Mouse (Mus musculus) erythroblast, embryonic 14.5 days (primary cell): Measurements from ENCODE around the gene Ephb1. TPM values are rescaled to one million over a fixed set of nuclear protein-coding genes. Genes with fewer than 3 reads are reported as not detected.

Source experiments
- H3K27me3 ChIP-seq: 2 replicates; pipeline ENCODE4 v1.6.1; 2012; ENCODE audit warnings: inconsistent platforms; ENCODE audit not compliant: control insufficient read depth
- H3K36me3 ChIP-seq: 2 replicates; pipeline ENCODE4 v1.6.1; 2012; ENCODE audit warnings: mild to moderate bottlenecking, inconsistent platforms; ENCODE audit not compliant: control insufficient read depth
- H3K4me1 ChIP-seq: 2 replicates; pipeline ENCODE4 v1.6.1; 2012; ENCODE audit warnings: inconsistent platforms; ENCODE audit not compliant: control insufficient read depth
- H3K4me3 ChIP-seq: replicated peaks from 2 replicates; pipeline ENCODE3; 2012; ENCODE audit warnings: moderate library complexity, mild to moderate bottlenecking, inconsistent platforms
- H3K9me3 ChIP-seq: 2 replicates; pipeline ENCODE4 v1.6.1; 2012; ENCODE audit warnings: low read length, inconsistent platforms, mixed read lengths; ENCODE audit not compliant: control insufficient read depth
- GATA1 ChIP-seq: IDR thresholded peaks from 2 replicates; pipeline ENCODE4 v1.6.1; 2012; ENCODE audit warnings: low read length, inconsistent platforms, mixed read lengths
- TAL1 ChIP-seq: IDR thresholded peaks from 3 replicates; pipeline ENCODE4 v1.6.1; 2012; ENCODE audit warnings: low read length, inconsistent platforms, mixed read lengths
- polyA plus RNA-seq: library from polyadenylated mRNA; stranded (reverse); fragments of >175 nt; gene quantifications from 2 replicates; pipeline ENCODE4 v1.2.3, GENCODE M21; 2012

Gene Ephb1
- polyA plus RNA-seq, 1 experiment: not detected

GRCm38 (mm10) chr9:102211296-102212035 is 143.0 kb downstream of the Ephb1 start:
- H3K4me1 ChIP-seq: no peaks in the 10 kb centered on the region
- no peak for TF ChIP-seq GATA1
- TF ChIP-seq TAL1: no peak
- H3K27me3 ChIP-seq: no peaks in the 10 kb centered on the region
- no peak overlapping the region for H3K4me3 ChIP-seq
- no peaks in the 10 kb centered on the region for H3K36me3 ChIP-seq
- no peaks in the 10 kb centered on the region for H3K9me3 ChIP-seq

- no peaks in the 10 kb centered on the region for H3K4me1 ChIP-seq
- H3K36me3 ChIP-seq: no peaks in the 10 kb centered on the region
- no peaks in the 10 kb centered on the region; the same call in 1 of the 2 replicates for H3K9me3 ChIP-seq
- TF ChIP-seq GATA1: no peak
- no peak for TF ChIP-seq TAL1
- no peak overlapping the region for H3K4me3 ChIP-seq
- H3K27me3 ChIP-seq: no peaks in the 10 kb centered on the region
Measured at GRCm38 (mm10) chr9:102205518-102205917, 149.0 kb downstream of the Ephb1 start.

GRCm38 (mm10) chr9:102201867-102202266 is 152.6 kb downstream of the Ephb1 start:
- Histone ChIP-seq H3K4me3 (no peak overlapping the region), H3K9me3 (peaks cover 2% of the 10 kb centered on the region; the same call in 1 of the 2 replicates), H3K4me1 (no peaks in the 10 kb centered on the region), H3K27me3 (no peaks in the 10 kb centered on the region), H3K36me3 (no peaks in the 10 kb centered on the region)
- TF ChIP-seq TAL1 (no peak), GATA1 (no peak)

GRCm38 (mm10) chr9:102196856-102197255 is 157.6 kb downstream of the Ephb1 start:
- H3K27me3 ChIP-seq: no peaks in the 10 kb centered on the region
- H3K9me3 ChIP-seq: peaks cover 8% of the 10 kb centered on the region; the same call in 1 of the 2 replicates
- TF ChIP-seq GATA1: no peak
- H3K36me3 ChIP-seq: no peaks in the 10 kb centered on the region
- no peaks in the 10 kb centered on the region for H3K4me1 ChIP-seq
- H3K4me3 ChIP-seq: no peak overlapping the region

GRCm38 (mm10) chr9:102194063-102194462 is 160.4 kb downstream of the Ephb1 start:
- no peaks in the 10 kb centered on the region for H3K27me3 ChIP-seq
- H3K36me3 ChIP-seq: no peaks in the 10 kb centered on the region
- H3K4me1 ChIP-seq: no peaks in the 10 kb centered on the region
- TF ChIP-seq GATA1 (no peak), TAL1 (no peak)
- no peak overlapping the region for H3K4me3 ChIP-seq
- H3K9me3 ChIP-seq: peaks cover 8% of the 10 kb centered on the region; the same call in 1 of the 2 replicates

GRCm38 (mm10) chr9:102192724-102193685 is 161.5 kb downstream of the Ephb1 start:
- no peak for TF ChIP-seq TAL1
- TF ChIP-seq GATA1: no peak
- no peaks in the 10 kb centered on the region for H3K36me3 ChIP-seq
- no peaks in the 10 kb centered on the region for H3K27me3 ChIP-seq
- H3K4me3 ChIP-seq: no peak overlapping the region
- no peaks in the 10 kb centered on the region for H3K4me1 ChIP-seq
- H3K9me3 ChIP-seq: peaks cover 8% of the 10 kb centered on the region; the same call in 1 of the 2 replicates

GRCm38 (mm10) chr9:102190058-102190457 is 164.4 kb downstream of the Ephb1 start:
- peaks cover 4% of the 10 kb centered on the region; the same call in 1 of the 2 replicates for H3K9me3 ChIP-seq
- H3K4me3 ChIP-seq: no peak overlapping the region
- no peaks in the 10 kb centered on the region for H3K4me1 ChIP-seq
- no peaks in the 10 kb centered on the region for H3K36me3 ChIP-seq
- no peaks in the 10 kb centered on the region for H3K27me3 ChIP-seq
- TF ChIP-seq GATA1 (no peak), TAL1 (no peak)

GRCm38 (mm10) chr9:102189406-102189805 is 165.1 kb downstream of the Ephb1 start:
- TF ChIP-seq GATA1 (no peak), TAL1 (no peak)
- Histone ChIP-seq H3K9me3 (peaks cover 2% of the 10 kb centered on the region; the same call in 1 of the 2 replicates), H3K27me3 (no peaks in the 10 kb centered on the region), H3K4me3 (no peak overlapping the region), H3K4me1 (no peaks in the 10 kb centered on the region), H3K36me3 (no peaks in the 10 kb centered on the region)
